Mouse (Mus musculus) ES-Bruce4 (cell line): ENCODE measurements around the gene G530012D18Rik.
"Not testable (repeated sequence)": the region's sequence is repeated elsewhere in the genome, so short reads cannot be mapped to it uniquely, and the experiment has no call there.

Experiments used
- CTCF ChIP-seq: IDR thresholded peaks from one replicate; pipeline ENCODE4 v1.8.1; 2011; ENCODE audit warnings: low read depth, low read length
- EP300 ChIP-seq: IDR thresholded peaks from 2 replicates; pipeline ENCODE4 v1.6.1; 2011; ENCODE audit warnings: low read depth, low read length; ENCODE audit not compliant: insufficient read depth
- POLR2A ChIP-seq: IDR thresholded peaks from one replicate; pipeline ENCODE4 v1.8.1; 2011; ENCODE audit warnings: low read length; ENCODE audit not compliant: insufficient read depth

DNA sequence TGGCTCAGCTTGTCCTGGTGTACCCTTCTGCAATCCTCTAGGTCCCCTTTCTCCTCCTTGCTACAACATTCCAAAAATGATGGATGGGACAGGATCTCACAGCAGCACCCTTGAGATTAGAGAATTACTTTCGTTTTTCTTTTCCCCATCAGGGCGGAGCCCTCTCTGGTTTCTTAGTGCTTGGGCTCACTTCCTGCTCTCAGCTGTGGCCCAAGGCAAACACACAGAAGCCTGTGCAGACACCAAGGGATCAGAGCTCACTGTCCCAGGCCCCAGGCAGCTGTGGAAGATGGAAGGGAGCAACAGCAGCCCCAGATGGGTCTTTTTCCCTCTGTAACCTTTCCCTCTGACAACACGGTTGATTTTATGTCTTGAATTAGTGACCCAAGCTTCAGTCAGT, 49.1 kb upstream of the G530012D18Rik start:
- TF ChIP-seq CTCF, POLR2A, EP300: not testable (repeated sequence)
